Mouse (Mus musculus) forebrain, postnatal 0 days (tissue): ENCODE measurements around the gene Adcy6. TPM values are rescaled to one million over a fixed set of nuclear protein-coding genes. Genes with fewer than 3 reads are reported as not detected.
A peak's percentile ranks its signal among the peaks of the same experiment; 100 is the strongest.

Source experiments
- ATAC-seq: fragments of 200-750 bp; cut with Nextera tagmentation; 2 replicates; pipeline ENCODE4 v1.8.0; 2017; ENCODE audit warnings: mild to moderate bottlenecking, moderate library complexity
- DNase-seq: peaks from one replicate; pipeline ENCODE4 v3.0.0-alpha.2; 2015
- H3K27ac ChIP-seq: fragments of 300-500 bp; sonication (generic); 2 replicates; pipeline ENCODE4 v1.5.1; 2014; ENCODE audit warnings: low read depth, mild to moderate bottlenecking, antibody characterized with exemption, low read length, moderate library complexity, mixed read lengths
- H3K27me3 ChIP-seq: fragments of 300-500 bp; sonication (generic); 2 replicates; pipeline ENCODE4 v1.6.1; 2014; ENCODE audit warnings: mild to moderate bottlenecking, low read length, mixed read lengths; ENCODE audit not compliant: insufficient read depth
- H3K36me3 ChIP-seq: fragments of 300-500 bp; sonication (generic); 2 replicates; pipeline ENCODE4 v1.6.1; 2014; ENCODE audit warnings: mild to moderate bottlenecking, moderate library complexity; ENCODE audit not compliant: insufficient read depth
- H3K4me1 ChIP-seq: fragments of 300-500 bp; sonication (generic); 2 replicates; pipeline ENCODE4 v1.6.1; 2014; ENCODE audit warnings: antibody characterized with exemption; ENCODE audit not compliant: insufficient read depth
- H3K4me2 ChIP-seq: fragments of 300-500 bp; sonication (generic); 2 replicates; pipeline ENCODE4 v1.6.1; 2014; ENCODE audit warnings: low read depth, mild to moderate bottlenecking, moderate library complexity
- H3K4me3 ChIP-seq: fragments of 300-500 bp; sonication (generic); 2 replicates; pipeline ENCODE4 v1.5.1; 2014; ENCODE audit warnings: low read depth, low read length, mixed read lengths
- H3K9ac ChIP-seq: fragments of 300-500 bp; sonication (generic); 2 replicates; pipeline ENCODE4 v1.6.1; 2014; ENCODE audit warnings: mild to moderate bottlenecking
- H3K9me3 ChIP-seq: fragments of 300-500 bp; sonication (generic); 2 replicates; pipeline ENCODE4 v1.6.1; 2016; ENCODE audit warnings: low read length
- CTCF ChIP-seq: sonication (generic); IDR thresholded peaks from 2 replicates; pipeline ENCODE4 v1.5.1; 2016; ENCODE audit warnings: antibody characterized with exemption, control low read depth, low read depth
- WGBS: fragments of 180-500 bp; shearing (Covaris S2); extraction: QIAGEN DNeasy Blood & Tissue Kit; methylation state at CpG from one replicate; pipeline ENCODE4 v1.1.7; 2014; 5-methylcytosine and 5-hydroxymethylcytosine counted together
- polyA plus RNA-seq: library from polyadenylated mRNA; unstranded; fragments of >200 nt; fragmentation: Nextera tagmentation; extraction: Ambion mirVana; gene quantifications from 2 replicates; pipeline ENCODE4 v1.2.1, GENCODE M21; 2015
- total RNA-seq: library from RNA; depleted of rRNA; stranded (reverse); fragments of >200 nt; gene quantifications from 2 replicates; pipeline ENCODE4 v1.2.3, GENCODE M21; 2014

Adcy6 gene
- total and polyA plus RNA-seq, 2 experiments from 2014 or later = 5.4 to 42.3 TPM

- Histone ChIP-seq H3K36me3 (peaks cover 98% of the 10 kb centered on the region), H3K9ac (no peak overlapping the region), H3K4me3 (no peak overlapping the region), H3K9me3 (no peaks in the 10 kb centered on the region), H3K4me1 (no peaks in the 10 kb centered on the region), H3K27me3 (no peaks in the 10 kb centered on the region), H3K27ac (0 out of 2 replicates have a peak overlapping the region, but pooled peaks have one; percentile 21), H3K4me2 (no peak overlapping the region)
- WGBS = 77% methylated on average over 8 of the region's 8 CpGs
- TF ChIP-seq CTCF = no peak
- DNase-seq = no peak
- ATAC-seq = no peak; the same call in 1 of the 2 replicates
These were observed 36.9 kb upstream of the Adcy6 start for GRCm38 (mm10) chr15:98646737-98647136.

DNA sequence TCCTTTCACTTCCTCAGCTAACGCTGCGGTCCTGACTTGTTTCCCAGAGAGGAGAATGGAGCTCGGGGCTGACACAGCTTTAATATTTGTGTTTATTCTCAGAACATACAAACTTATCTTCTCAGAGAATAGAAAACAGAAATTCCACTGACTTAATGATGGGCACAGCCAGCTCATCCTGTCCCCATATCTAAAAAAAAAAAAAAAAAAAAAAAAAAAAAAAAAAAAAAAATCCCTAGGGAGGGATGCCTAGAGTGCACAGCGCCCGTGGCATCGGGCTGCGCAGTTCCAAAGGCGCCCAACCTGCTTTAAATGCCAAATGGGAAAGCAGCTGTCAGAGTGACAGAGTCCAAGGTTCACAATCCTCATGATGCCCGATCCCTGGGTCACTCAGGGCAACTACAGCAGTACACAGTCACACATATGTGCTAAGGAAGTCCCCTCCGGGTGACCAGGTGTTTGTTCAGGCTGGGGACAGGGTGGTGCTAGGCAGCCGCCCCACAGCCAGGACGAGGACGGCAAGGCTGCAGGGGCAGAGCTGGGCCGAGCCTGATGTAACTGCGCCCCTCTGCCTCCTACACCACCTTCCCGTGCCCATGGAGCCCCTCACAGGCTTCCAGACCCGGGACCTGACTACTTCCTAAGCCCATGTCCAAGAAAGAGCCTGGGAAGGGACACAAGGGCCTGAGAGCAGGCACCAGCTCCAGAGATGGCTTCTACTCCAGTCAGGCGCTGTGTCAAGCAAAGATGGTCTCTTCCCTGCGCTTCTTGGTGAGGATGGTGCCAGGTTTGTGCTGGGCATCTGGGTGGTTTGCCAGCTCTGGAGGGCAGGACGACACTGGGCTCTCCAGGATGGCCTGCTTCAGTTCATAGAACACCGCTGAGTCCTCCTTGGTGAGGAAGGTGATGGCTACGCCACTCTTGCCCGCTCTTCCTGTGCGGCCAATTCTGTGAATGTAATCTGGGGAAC is 35.5 kb upstream of the Adcy6 start:
- DNase-seq (no peak), ATAC-seq (no peak)
- no peak for TF ChIP-seq CTCF
- no peaks in the 10 kb centered on the region for H3K4me1 ChIP-seq
- no peak overlapping the region for H3K9ac ChIP-seq
- H3K4me3 ChIP-seq = no peak overlapping the region
- no peaks in the 10 kb centered on the region for H3K9me3 ChIP-seq
- H3K27ac ChIP-seq = no peak overlapping the region
- H3K27me3 ChIP-seq = no peaks in the 10 kb centered on the region
- peaks cover 98% of the 10 kb centered on the region for H3K36me3 ChIP-seq
- 88% methylated on average over 24 of the region's 24 CpGs for WGBS
- H3K4me2 ChIP-seq = no peak overlapping the region

DNA sequence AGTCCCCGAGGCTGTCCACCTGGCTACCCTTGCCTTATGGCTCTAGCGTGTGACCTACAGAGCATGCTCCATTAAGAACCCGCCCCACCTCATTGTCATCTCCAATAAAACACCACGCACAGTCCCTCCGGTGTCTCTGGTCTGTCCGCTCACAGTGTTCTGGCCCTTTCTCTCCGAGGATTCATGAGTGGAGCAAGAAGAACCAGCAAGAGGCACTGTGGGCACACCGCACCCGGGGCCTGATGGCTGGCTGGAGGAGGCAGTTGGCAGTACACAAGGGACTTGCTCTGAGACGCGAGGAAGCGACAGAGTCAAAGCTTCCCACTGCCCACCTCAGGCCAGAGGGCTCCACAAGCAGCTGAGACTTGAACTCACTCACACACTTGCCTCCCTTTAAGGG is 34.5 kb upstream of the Adcy6 start:
- no peak for ATAC-seq
- no peak overlapping the region for H3K4me3 ChIP-seq
- no peaks in the 10 kb centered on the region for H3K4me1 ChIP-seq
- 87% methylated on average over 12 of the region's 12 CpGs for WGBS
- H3K9ac ChIP-seq = no peak overlapping the region
- no peak for DNase-seq
- H3K27ac ChIP-seq = no peak overlapping the region
- H3K27me3 ChIP-seq = no peaks in the 10 kb centered on the region
- H3K4me2 ChIP-seq = no peak overlapping the region
- TF ChIP-seq CTCF = no peak
- no peaks in the 10 kb centered on the region for H3K9me3 ChIP-seq
- peaks cover 98% of the 10 kb centered on the region for H3K36me3 ChIP-seq

- no peak for ATAC-seq
These were observed 30.3 kb upstream of the Adcy6 start for GRCm38 (mm10) chr15:98640157-98640556.

GRCm38 (mm10) chr15:98637155-98637554 is 27.3 kb upstream of the Adcy6 start:
- Histone ChIP-seq H3K27me3 (no peaks in the 10 kb centered on the region), H3K9ac (peak overlapping the region; percentile 29; the same call in 1 of the 2 replicates), H3K27ac (no peak overlapping the region), H3K4me2 (peak overlapping the region; percentile 82), H3K9me3 (no peaks in the 10 kb centered on the region), H3K36me3 (peaks cover 30% of the 10 kb centered on the region), H3K4me1 (peaks cover 13% of the 10 kb centered on the region; the same call in 1 of the 2 replicates), H3K4me3 (no peak overlapping the region)
- ATAC-seq (no peak), DNase-seq (no peak)
- no peak for TF ChIP-seq CTCF
- 31% methylated on average over 3 of the region's 3 CpGs for WGBS

More at GRCm38 (mm10) chr15:98640157-98640556, 30.3 kb upstream of the Adcy6 start:
- no peak overlapping the region for H3K4me2 ChIP-seq
- no peaks in the 10 kb centered on the region for H3K27me3 ChIP-seq
- no peak overlapping the region for H3K9ac ChIP-seq
- DNase-seq = no peak
- no peaks in the 10 kb centered on the region for H3K9me3 ChIP-seq
- H3K4me3 ChIP-seq = no peak overlapping the region
- 31% methylated on average over 8 of the region's 8 CpGs for WGBS
- TF ChIP-seq CTCF = no peak
- H3K27ac ChIP-seq = no peak overlapping the region
- peaks cover 13% of the 10 kb centered on the region; the same call in 1 of the 2 replicates for H3K4me1 ChIP-seq
- H3K36me3 ChIP-seq = peaks cover 58% of the 10 kb centered on the region

GRCm38 (mm10) chr15:98636517-98636916 is 26.6 kb upstream of the Adcy6 start:
- Histone ChIP-seq H3K4me3 (peak overlapping the region; percentile 66), H3K4me2 (peak overlapping the region; percentile 82), H3K36me3 (peaks cover 23% of the 10 kb centered on the region), H3K27ac (no peak overlapping the region), H3K9ac (peak overlapping the region; percentile 86), H3K9me3 (no peaks in the 10 kb centered on the region), H3K4me1 (peaks cover 13% of the 10 kb centered on the region; the same call in 1 of the 2 replicates), H3K27me3 (no peaks in the 10 kb centered on the region)
- WGBS = 26% methylated on average over 5 of the region's 5 CpGs
- no peak for ATAC-seq
- peak; percentile 66 for DNase-seq
- TF ChIP-seq CTCF = no peak

GRCm38 (mm10) chr15:98635291-98635841 is 25.5 kb upstream of the Adcy6 start:
- Histone ChIP-seq H3K36me3 (peaks cover 12% of the 10 kb centered on the region), H3K9ac (peak overlapping the region; percentile 86), H3K4me3 (peak overlapping the region; percentile 66), H3K4me1 (peaks cover 13% of the 10 kb centered on the region; the same call in 1 of the 2 replicates), H3K27ac (peak overlapping the region; percentile 97), H3K9me3 (no peaks in the 10 kb centered on the region), H3K27me3 (no peaks in the 10 kb centered on the region), H3K4me2 (peak overlapping the region; percentile 82)
- ATAC-seq (no peak), DNase-seq (peak; percentile 41)
- TF ChIP-seq CTCF = no peak
- WGBS = 2% methylated on average over 21 of the region's 21 CpGs
